Mouse (Mus musculus): Measurements from ENCODE around the gene Pknox1.

Pknox1 gene

GRCm38 (mm10) chr17:31556253-31556652, 8.3 kb upstream of the Pknox1 start:
- DNase-seq (ENCODE audit: low spot score in 2 of 2) = no peak

DNA sequence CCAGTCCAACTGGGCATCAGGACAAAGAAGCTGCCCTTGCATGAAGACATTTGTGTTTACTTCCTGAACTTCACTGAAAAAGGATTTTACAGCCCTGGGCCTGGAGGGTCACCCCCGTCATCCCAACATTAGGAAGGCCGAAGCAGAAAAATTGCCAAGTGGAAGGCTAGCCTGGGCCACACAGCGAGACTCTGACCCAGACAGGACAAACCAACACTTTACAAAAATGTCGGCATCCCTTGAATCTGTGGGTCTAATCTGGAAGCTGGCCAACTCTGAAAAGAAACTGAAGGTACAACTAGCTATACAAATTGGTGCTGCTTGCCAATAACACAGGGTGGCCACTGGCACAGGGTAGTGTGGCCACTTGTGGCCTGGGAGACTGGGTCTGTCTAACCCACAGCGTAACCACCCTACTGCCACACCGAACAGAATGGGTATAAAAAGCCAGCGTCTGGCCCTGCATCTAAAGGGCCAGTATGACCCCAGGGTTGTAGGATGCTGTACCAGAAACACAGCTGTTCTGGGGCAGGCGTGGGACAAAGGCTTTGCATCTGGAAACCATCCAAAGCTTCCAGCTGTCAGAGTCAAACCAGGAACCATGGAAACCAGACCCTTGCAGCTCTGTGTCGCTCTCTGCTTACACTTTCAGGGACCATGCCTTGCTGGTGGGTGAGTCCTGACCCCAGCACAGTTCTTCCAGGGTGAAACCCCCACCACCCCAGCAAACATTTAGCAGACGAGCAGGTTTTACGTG, 7.2 kb upstream of the Pknox1 start:
- DNase-seq (ENCODE audit: low spot score in 2 of 2) = peak in 1 of 2 experiments; percentile 30

DNA sequence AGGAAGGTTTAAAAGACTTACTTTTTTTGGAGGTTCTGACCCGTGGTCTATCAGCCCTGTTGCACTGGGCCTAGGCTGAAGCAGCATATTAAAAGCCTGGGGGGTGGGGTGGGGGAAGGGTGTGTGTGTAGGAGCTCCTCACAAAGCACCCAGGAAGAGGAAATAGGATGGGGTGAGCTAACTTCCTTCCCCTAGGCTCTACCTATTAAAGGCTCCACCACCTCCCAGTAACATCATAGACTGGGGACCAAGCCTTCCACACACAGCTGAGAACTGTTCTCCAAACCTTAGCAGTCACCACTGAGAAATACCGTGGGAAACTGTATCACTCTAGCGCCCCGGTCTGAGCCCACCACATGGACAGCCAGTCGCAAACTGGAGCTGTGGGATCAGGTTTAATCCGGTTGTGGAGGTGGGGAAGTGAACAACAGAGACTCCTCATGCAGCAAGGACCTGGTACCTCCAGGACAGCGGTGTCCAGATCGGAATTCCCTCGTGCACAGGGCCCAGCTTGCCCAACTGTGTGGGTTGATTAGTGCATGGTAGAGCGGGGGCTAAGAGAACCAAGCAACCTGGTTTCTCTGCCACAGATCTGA, 6.5 kb upstream of the Pknox1 start:
- DNase-seq (ENCODE audit: low spot score in 2 of 2) = no peak

DNA sequence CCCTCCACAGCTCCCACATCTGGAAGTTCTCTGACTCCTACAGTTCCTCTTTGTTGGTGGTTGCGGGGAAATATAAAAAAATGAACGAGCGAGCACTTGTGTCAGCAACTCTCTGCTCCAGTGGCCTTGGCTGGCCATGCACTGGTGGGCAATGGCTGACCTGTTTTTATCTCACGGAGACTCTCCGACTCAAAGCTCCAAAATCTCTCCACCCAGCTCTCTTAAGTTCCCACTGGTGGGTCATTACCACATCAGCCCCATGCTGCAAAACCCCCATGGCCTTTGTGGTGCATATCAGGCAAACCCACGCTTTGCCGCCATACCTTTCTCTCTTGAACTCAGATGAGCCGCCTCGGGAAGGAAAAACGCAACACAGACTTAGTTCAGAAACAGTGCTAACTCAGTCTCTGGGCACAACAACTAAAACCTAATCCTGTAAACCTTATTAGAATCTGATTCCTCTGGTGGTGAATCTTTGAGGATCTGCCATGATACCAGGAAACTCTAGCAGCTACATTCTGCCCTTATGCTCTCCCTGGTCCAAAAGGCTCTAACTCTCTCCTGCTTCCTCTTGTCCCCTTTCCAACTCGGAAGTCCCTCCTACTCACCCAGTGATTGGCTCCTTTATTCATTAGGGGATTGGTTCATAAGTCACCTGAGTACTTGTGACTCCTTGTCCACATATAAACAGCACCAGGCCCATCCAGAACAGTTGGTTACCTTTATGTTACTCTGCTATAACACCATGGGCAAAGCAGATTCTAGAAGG, 5.3 kb upstream of the Pknox1 start:
- DNase-seq (ENCODE audit: low spot score in 2 of 2) = no peak

DNA sequence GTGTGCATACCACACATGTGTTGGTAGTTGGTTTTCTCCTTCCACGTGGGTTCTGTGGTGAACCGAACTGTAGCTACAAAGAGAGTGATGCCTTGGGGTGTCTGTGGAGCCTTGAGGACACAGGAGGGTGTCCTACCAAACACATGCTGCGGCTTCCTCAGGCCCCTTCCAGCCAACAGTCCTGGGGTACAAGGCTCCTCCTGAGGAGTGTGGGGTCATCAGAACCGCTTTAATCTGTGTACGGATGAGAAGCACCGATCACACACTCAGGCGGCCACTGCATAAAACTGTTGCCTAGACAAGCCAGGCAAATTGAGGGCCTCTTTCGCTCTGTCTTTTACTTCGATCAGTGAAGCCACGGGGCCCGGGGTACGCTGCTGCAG, 911 bp upstream of the Pknox1 start:
- peak in 1 of 2 experiments; percentile 42 for DNase-seq (ENCODE audit: low spot score in 2 of 2)

DNA sequence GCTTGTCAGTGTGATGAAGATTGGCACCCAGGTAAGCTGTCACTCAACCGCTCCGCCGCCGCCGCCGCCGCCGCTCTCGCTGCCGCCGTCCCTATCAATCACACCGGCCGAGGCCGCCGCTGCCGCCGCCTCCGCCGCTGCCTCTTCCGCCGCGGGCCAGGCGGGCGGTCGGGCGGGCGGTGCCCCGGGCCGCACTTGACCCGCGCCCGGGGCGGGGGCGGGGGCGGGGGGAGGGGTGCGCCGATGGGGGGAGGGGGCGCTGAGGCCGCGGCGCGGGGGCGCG, 265 bp downstream of the Pknox1 start:
- DNase-seq (ENCODE audit: low spot score in 2 of 2) = no peak

GRCm38 (mm10) chr17:31565141-31566056, 865 bp downstream of the Pknox1 start:
- peak; percentile 43 to 78 for DNase-seq (ENCODE audit: low spot score in 2 of 2)

GRCm38 (mm10) chr17:31566276-31566675, 1.7 kb downstream of the Pknox1 start:
- DNase-seq (ENCODE audit: low spot score in 2 of 2) = no peak

DNA sequence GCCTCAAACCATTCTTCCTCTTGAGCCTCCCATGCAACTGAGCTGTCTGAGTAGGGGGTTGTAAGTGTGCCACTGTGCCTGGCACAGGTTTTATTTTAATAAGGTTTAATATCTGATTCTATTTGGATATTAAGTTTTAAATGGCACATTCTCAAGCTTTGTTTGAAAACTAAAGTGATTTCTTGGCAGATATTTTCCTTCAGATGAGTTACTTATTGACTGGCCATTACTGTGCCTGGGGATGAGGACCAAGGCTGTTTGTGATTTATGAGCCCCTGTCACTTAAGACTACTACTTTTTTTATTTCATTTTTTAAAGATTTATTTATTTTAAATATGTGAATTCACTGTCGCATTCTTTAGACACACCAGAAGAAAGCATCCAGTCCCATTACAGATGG, 5.2 kb downstream of the Pknox1 start:
- no peak for DNase-seq (ENCODE audit: low spot score in 2 of 2)

GRCm38 (mm10) chr17:31570321-31570925, 5.9 kb downstream of the Pknox1 start:
- peak; percentile 32 to 49 for DNase-seq (ENCODE audit: low spot score in 2 of 2)

- no peak for DNase-seq (ENCODE audit: low spot score in 2 of 2)
These were observed 7.2 kb downstream of the Pknox1 start for GRCm38 (mm10) chr17:31571689-31572088.

- no peak for DNase-seq (ENCODE audit: low spot score in 2 of 2)
These were observed 10.1 kb downstream of the Pknox1 start for GRCm38 (mm10) chr17:31574662-31575061.

DNA sequence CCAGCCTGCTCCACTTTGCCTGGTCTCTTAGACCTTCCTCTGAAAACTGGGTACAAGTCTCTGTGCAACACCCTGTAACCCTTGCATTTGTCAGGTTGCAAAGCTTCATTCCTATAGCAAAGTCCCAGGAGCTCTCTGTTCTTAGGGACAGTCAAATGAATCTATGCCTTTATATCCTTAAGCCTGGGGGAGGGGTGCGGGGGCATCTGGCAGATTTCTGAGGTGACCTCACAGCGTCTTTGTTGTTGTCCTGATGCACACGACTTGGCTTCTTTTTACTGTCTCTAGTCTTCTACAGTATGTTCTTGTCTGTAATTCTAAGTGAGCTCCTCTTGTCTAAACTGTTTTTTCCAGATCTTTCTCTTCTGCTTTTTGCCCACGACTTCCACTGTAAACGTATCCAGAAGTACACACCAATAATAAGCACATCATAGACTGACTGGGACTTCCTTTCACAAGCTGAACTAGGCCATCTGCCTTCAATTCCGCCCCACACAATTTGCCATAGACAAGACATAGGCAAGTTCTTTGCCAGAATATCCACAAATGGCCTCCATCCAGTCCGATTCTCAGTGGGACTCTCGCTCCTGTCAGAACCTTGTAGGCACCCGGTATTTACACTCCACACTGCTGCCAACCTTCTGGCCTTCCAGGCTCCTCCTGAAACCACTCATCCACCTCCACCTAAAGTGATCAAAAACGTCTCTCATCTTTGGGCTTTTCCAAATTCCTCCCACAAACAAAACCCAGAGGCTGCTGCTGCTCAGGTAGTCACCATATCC, 12.1 kb downstream of the Pknox1 start:
- peak in 1 of 2 experiments; percentile 20 for DNase-seq (ENCODE audit: low spot score in 2 of 2)

- DNase-seq (ENCODE audit: low spot score in 2 of 2) = peak in 1 of 2 experiments; percentile 27
These were observed 15.8 kb downstream of the Pknox1 start for GRCm38 (mm10) chr17:31580344-31580743.

- DNase-seq (ENCODE audit: low spot score in 2 of 2) = no peak
These were observed 18.7 kb downstream of the Pknox1 start for GRCm38 (mm10) chr17:31583185-31583584.

DNA sequence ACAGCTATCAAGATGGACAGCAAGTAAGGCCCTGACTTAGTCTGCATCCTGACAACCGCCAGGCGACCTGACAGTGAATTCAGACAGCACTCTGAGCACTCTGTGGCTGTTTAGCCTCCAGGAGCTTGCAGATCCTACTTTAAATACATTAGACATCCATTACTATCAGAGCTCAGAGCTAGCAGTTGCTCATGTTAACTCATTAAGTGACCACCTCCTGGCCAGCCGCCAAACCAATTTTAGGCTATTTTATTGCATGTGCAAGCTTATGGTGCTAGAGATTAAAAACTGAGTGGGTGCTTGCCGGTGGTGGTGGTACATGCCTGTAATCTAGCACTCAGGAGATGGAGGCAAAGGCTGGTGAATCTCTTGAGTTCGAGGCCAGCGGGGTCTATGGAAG, 19.2 kb downstream of the Pknox1 start:
- no peak for DNase-seq (ENCODE audit: low spot score in 2 of 2)

GRCm38 (mm10) chr17:31588115-31588514, 23.6 kb downstream of the Pknox1 start:
- DNase-seq (ENCODE audit: low spot score in 2 of 2) = no peak

DNA sequence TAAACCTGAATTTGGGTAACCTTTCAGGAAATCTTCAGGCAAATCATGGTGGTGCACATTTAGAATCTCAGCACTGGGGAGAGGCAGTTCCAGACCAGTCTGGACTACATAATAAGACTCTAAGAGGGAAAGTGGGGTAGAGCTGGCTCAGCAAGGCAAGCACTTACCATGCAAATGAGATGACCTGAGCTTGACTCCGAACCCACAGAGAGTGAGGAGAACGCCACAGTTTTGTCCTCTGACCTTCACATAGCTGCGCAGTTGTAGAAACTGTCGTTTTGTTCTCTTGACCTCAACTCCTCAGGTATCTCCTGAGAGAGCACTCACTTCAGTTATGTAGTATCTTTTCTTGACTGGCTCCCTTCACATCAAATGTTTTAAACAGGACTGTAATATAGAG, 24.2 kb downstream of the Pknox1 start:
- DNase-seq (ENCODE audit: low spot score in 2 of 2) = no peak

GRCm38 (mm10) chr17:31590846-31591245, 26.3 kb downstream of the Pknox1 start:
- no peak for DNase-seq (ENCODE audit: low spot score in 2 of 2)

- DNase-seq (ENCODE audit: low spot score in 2 of 2) = no peak
These were observed 30.1 kb downstream of the Pknox1 start for GRCm38 (mm10) chr17:31594590-31594989.

GRCm38 (mm10) chr17:31595077-31595476, 30.5 kb downstream of the Pknox1 start:
- no peak for DNase-seq (ENCODE audit: low spot score in 2 of 2)
